Mouse (Mus musculus) limb, embryonic 12.5 days (tissue): ENCODE data around the gene Gtf2f2. TPM values are rescaled to one million over a fixed set of nuclear protein-coding genes. Genes with fewer than 3 reads are reported as not detected.

Source experiments
- ATAC-seq: fragments of 200-750 bp; cut with Nextera tagmentation; 2 replicates; pipeline ENCODE4 v1.8.0; 2017; ENCODE audit warnings: low read depth, moderate TSS enrichment; ENCODE audit not compliant: insufficient number of reproducible peaks, insufficient read depth, low FRiP score, low TSS enrichment
- H3K27ac ChIP-seq: fragments of 300-500 bp; sonication (generic); 2 replicates; pipeline ENCODE4 v1.5.1; 2016; ENCODE audit warnings: mild to moderate bottlenecking, moderate library complexity
- H3K27me3 ChIP-seq: fragments of 300-500 bp; sonication (generic); 2 replicates; pipeline ENCODE4 v1.6.1; 2016; ENCODE audit warnings: mild to moderate bottlenecking, moderate library complexity
- H3K36me3 ChIP-seq: fragments of 300-500 bp; sonication (generic); 2 replicates; pipeline ENCODE4 v1.6.1; 2016; ENCODE audit warnings: mild to moderate bottlenecking, moderate library complexity
- H3K4me1 ChIP-seq: fragments of 300-500 bp; sonication (generic); replicated peaks from 2 replicates; pipeline ENCODE4 v1.6.1; 2016
- H3K4me2 ChIP-seq: fragments of 300-500 bp; sonication (generic); 2 replicates; pipeline ENCODE4 v1.6.1; 2016; ENCODE audit warnings: mild to moderate bottlenecking, moderate library complexity
- H3K4me3 ChIP-seq: fragments of 300-500 bp; sonication (generic); replicated peaks from 2 replicates; pipeline ENCODE4 v1.5.1; 2016; ENCODE audit warnings: mild to moderate bottlenecking
- H3K9ac ChIP-seq: fragments of 300-500 bp; sonication (generic); replicated peaks from 2 replicates; pipeline ENCODE4 v1.6.1; 2016; ENCODE audit warnings: mild to moderate bottlenecking, moderate library complexity
- H3K9me3 ChIP-seq: fragments of 300-500 bp; sonication (generic); 2 replicates; pipeline ENCODE4 v1.6.1; 2016; ENCODE audit warnings: mild to moderate bottlenecking, moderate library complexity
- WGBS: fragments of 180-500 bp; shearing (Covaris S2); methylation state at CpG from one replicate; pipeline ENCODE4 v1.1.7; 2016; 5-methylcytosine and 5-hydroxymethylcytosine counted together
- polyA plus RNA-seq: library from polyadenylated mRNA; unstranded; fragments of >200 nt; fragmentation: Nextera tagmentation; extraction: Ambion mirVana; gene quantifications from 2 replicates; pipeline ENCODE4 v1.2.1, GENCODE M21; 2016

Gtf2f2 gene
- polyA plus RNA-seq, 1 experiment from 2014 or later = 52.8 TPM

DNA sequence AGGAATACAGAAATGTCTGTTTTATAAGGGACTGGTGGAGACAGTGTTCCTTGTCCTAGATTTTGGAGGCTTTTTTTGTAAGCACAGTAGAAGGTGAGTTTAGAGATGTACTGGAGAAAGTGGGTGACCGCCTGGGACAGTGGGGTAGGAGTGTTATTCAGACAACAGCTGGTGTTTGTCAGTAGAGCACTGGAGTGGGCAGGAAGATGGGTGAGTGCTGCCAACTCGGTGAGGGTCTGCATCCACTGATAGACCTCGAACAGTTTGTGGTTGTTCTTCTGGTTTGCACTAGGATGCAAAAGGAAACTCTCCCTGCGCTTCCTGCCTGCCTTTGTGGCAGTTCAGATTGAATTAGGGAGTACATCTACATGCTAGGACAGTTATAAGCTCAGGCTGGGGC lies 163.0 kb downstream of the Gtf2f2 start:
- H3K27ac ChIP-seq = no peak overlapping the region
- H3K36me3 ChIP-seq = peaks cover 54% of the 10 kb centered on the region
- no peak for ATAC-seq
- no peak overlapping the region for H3K4me3 ChIP-seq
- H3K9ac ChIP-seq = no peak overlapping the region
- H3K9me3 ChIP-seq = no peaks in the 10 kb centered on the region
- H3K4me2 ChIP-seq = no peak overlapping the region
- 84% methylated on average over 4 of the region's 4 CpGs for WGBS
- H3K4me1 ChIP-seq = peaks cover 13% of the 10 kb centered on the region
- no peaks in the 10 kb centered on the region for H3K27me3 ChIP-seq

Other genes with a start within 250 kb of the Gtf2f2 start
- gene Slc25a30, start 223.8 kb downstream of the Gtf2f2 start, polyA plus RNA-seq = 4.6 and 4.7 TPM in 2 replicates
- 994 and 1,047 TPM in 2 replicates for gene Tpt1, start 165.8 kb downstream of the Gtf2f2 start, polyA plus RNA-seq
- gene Kctd4, start 55.9 kb downstream of the Gtf2f2 start, polyA plus RNA-seq = 1.1 and 1.2 TPM in 2 replicates
- 13.2 and 16.2 TPM in 2 replicates for gene Gpalpp1, start 99.9 kb upstream of the Gtf2f2 start, polyA plus RNA-seq
- 19.4 and 19.9 TPM in 2 replicates for gene Nufip1, start 100.0 kb upstream of the Gtf2f2 start, polyA plus RNA-seq